Mouse (Mus musculus): ENCODE data around the gene Casz1. TPM values are rescaled to one million over a fixed set of nuclear protein-coding genes. Genes with fewer than 3 reads are reported as not detected.

The Casz1 gene
- total and polyA plus RNA-seq, 3 experiments = 0.02 to 0.27 TPM; not detected in 1

DNA sequence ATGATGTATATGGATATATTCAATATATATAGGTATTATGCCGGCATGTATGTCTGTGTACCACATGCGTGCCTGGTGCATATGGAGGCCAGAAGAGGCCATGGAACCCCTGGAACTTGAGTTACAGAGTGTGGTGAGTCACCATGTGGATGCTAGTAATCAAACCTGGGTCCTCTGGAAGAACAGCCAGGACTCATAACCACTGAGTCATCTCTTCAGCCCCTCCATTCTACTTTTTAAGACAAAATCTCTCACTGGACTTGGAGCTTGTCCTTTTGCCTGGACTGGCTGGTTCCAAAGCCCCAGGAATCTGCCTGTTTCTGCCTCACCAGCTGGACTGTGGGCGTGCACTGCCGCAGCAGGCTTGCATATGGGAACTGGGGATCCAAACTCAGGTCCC, 66.3 kb downstream of the Casz1 start:
- H3K4me3 ChIP-seq (ENCODE audit: low read depth, low read length) = no peak overlapping the region
- TF ChIP-seq CTCF (IDR thresholded peaks at IDR 0.05; ENCODE audit: low read depth, low read length) (no peak), POLR2AphosphoS5 (IDR thresholded peaks at IDR 0.05; ENCODE audit: insufficient replicate concordance, low read depth, low read length) (no peak), GATA1 (IDR thresholded peaks at IDR 0.05; ENCODE audit: borderline replicate concordance, low read length) (no peak), TAL1 (conservative IDR thresholded peaks at IDR 0.05; ENCODE audit: low read depth, low read length) (no peak), GATA2 (IDR thresholded peaks at IDR 0.05; ENCODE audit: borderline replicate concordance, low read depth, low read length) (no peak)

DNA sequence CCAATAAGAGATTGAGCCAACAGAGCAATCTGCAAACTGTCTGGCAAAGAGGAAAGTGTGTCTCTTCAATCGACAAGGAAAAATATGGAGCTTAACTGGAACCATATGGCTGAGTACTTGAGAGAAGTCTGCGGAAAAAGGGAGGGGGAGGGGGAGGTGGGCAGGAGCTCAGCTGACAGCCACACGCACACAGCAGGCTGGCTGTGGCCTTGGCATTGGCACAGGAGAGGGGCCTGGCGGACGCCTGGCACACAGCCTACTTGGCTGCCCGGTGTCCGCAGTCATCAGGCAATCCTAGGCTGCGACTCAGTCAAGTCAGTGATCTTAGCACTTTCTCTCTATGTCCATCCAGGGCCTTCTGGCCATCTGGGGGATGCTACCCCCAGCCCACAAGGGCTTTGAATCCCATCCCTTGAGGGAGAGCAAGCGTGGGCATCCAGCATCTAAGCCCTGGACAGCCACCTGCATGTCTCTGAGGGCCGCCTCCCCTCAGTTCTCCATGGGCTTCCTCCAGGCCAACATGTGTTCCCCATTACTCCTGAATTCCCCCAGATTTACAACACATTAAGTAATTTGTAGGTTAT, 67.6 kb downstream of the Casz1 start:
- DNase-seq (ENCODE audit: low spot score) (no peak), ATAC-seq (ENCODE audit: extremely low read depth, insufficient number of reproducible peaks, low FRiP score, poor library complexity, severe bottlenecking) (no peak)
- no peaks in the 10 kb centered on the region for H3K9me3 ChIP-seq (replicated peaks)
- H3K4me1 ChIP-seq (ENCODE audit: insufficient read depth, low read depth, low read length) = no peaks in the 10 kb centered on the region; the same call in 1 of the 2 replicates
- H3K36me3 ChIP-seq (replicated peaks) = no peaks in the 10 kb centered on the region
- TF ChIP-seq GATA1 (IDR thresholded peaks at IDR 0.05; ENCODE audit: borderline replicate concordance, low read length) = no peak
- TF ChIP-seq CTCF (IDR thresholded peaks at IDR 0.05; ENCODE audit: low read depth, low read length) = no peak
- no peak for TF ChIP-seq TAL1 (conservative IDR thresholded peaks at IDR 0.05; ENCODE audit: low read depth, low read length)
- TF ChIP-seq POLR2AphosphoS5 (IDR thresholded peaks at IDR 0.05; ENCODE audit: insufficient replicate concordance, low read depth, low read length) = no peak
- TF ChIP-seq GATA2 (IDR thresholded peaks at IDR 0.05; ENCODE audit: borderline replicate concordance, low read depth, low read length) = no peak
- peaks cover 19% of the 10 kb centered on the region; the same call in 1 of the 2 replicates for H3K27me3 ChIP-seq (ENCODE audit: insufficient read depth, low read length)
- H3K4me3 ChIP-seq (ENCODE audit: low read depth, low read length) = no peak overlapping the region

More for the DNA sequence above, 66.3 kb downstream of the Casz1 start:
- ATAC-seq (ENCODE audit: extremely low read depth, insufficient number of reproducible peaks, low FRiP score, poor library complexity, severe bottlenecking) (no peak), DNase-seq (ENCODE audit: low spot score) (no peak)
- Histone ChIP-seq H3K9me3 (replicated peaks) (no peaks in the 10 kb centered on the region), H3K4me1 (ENCODE audit: insufficient read depth, low read depth, low read length) (no peaks in the 10 kb centered on the region; the same call in 1 of the 2 replicates), H3K36me3 (replicated peaks) (no peaks in the 10 kb centered on the region), H3K27me3 (ENCODE audit: insufficient read depth, low read length) (peaks cover 15% of the 10 kb centered on the region; the same call in 1 of the 2 replicates)

GRCm38 (mm10) chr4:148872372-148872771, 68.1 kb downstream of the Casz1 start:
- no peak for ATAC-seq (ENCODE audit: extremely low read depth, insufficient number of reproducible peaks, low FRiP score, poor library complexity, severe bottlenecking)
- peaks cover 22% of the 10 kb centered on the region; the same call in 1 of the 2 replicates for H3K27me3 ChIP-seq (ENCODE audit: insufficient read depth, low read length)
- DNase-seq (ENCODE audit: low spot score) = no peak

GRCm38 (mm10) chr4:148872783-148873182, 68.6 kb downstream of the Casz1 start:
- ATAC-seq (ENCODE audit: extremely low read depth, insufficient number of reproducible peaks, low FRiP score, poor library complexity, severe bottlenecking) (no peak), DNase-seq (ENCODE audit: low spot score) (no peak)
- no peaks in the 10 kb centered on the region for H3K9me3 ChIP-seq (replicated peaks)
- no peaks in the 10 kb centered on the region for H3K36me3 ChIP-seq (replicated peaks)
- H3K4me3 ChIP-seq (ENCODE audit: low read depth, low read length) = no peak overlapping the region
- no peak for TF ChIP-seq TAL1 (conservative IDR thresholded peaks at IDR 0.05; ENCODE audit: low read depth, low read length)
- TF ChIP-seq GATA1 (IDR thresholded peaks at IDR 0.05; ENCODE audit: borderline replicate concordance, low read length) = no peak
- no peak for TF ChIP-seq CTCF (IDR thresholded peaks at IDR 0.05; ENCODE audit: low read depth, low read length)
- TF ChIP-seq POLR2AphosphoS5 (IDR thresholded peaks at IDR 0.05; ENCODE audit: insufficient replicate concordance, low read depth, low read length) = no peak
- no peak for TF ChIP-seq GATA2 (IDR thresholded peaks at IDR 0.05; ENCODE audit: borderline replicate concordance, low read depth, low read length)
- peaks cover 20% of the 10 kb centered on the region; the same call in 1 of the 2 replicates for H3K27me3 ChIP-seq (ENCODE audit: insufficient read depth, low read length)
- no peaks in the 10 kb centered on the region; the same call in 1 of the 2 replicates for H3K4me1 ChIP-seq (ENCODE audit: insufficient read depth, low read depth, low read length)

More at GRCm38 (mm10) chr4:148872372-148872771, 68.1 kb downstream of the Casz1 start:
- no peaks in the 10 kb centered on the region for H3K36me3 ChIP-seq (replicated peaks)
- H3K9me3 ChIP-seq (replicated peaks) = no peaks in the 10 kb centered on the region
- no peak for TF ChIP-seq POLR2AphosphoS5 (IDR thresholded peaks at IDR 0.05; ENCODE audit: insufficient replicate concordance, low read depth, low read length)
- TF ChIP-seq GATA2 (IDR thresholded peaks at IDR 0.05; ENCODE audit: borderline replicate concordance, low read depth, low read length) = no peak
- H3K4me3 ChIP-seq (ENCODE audit: low read depth, low read length) = no peak overlapping the region
- no peaks in the 10 kb centered on the region; the same call in 1 of the 2 replicates for H3K4me1 ChIP-seq (ENCODE audit: insufficient read depth, low read depth, low read length)

GRCm38 (mm10) chr4:148876166-148876565, 71.9 kb downstream of the Casz1 start:
- TF ChIP-seq GATA2 (IDR thresholded peaks at IDR 0.05; ENCODE audit: borderline replicate concordance, low read depth, low read length) (no peak), POLR2AphosphoS5 (IDR thresholded peaks at IDR 0.05; ENCODE audit: insufficient replicate concordance, low read depth, low read length) (no peak), TAL1 (conservative IDR thresholded peaks at IDR 0.05; ENCODE audit: low read depth, low read length) (no peak), GATA1 (IDR thresholded peaks at IDR 0.05; ENCODE audit: borderline replicate concordance, low read length) (no peak), CTCF (IDR thresholded peaks at IDR 0.05; ENCODE audit: low read depth, low read length) (no peak)

GRCm38 (mm10) chr4:148876867-148877266, 72.6 kb downstream of the Casz1 start:
- no peaks in the 10 kb centered on the region for H3K9me3 ChIP-seq (replicated peaks)
- no peaks in the 10 kb centered on the region for H3K36me3 ChIP-seq (replicated peaks)
- H3K4me3 ChIP-seq (ENCODE audit: low read depth, low read length) = no peak overlapping the region
- peaks cover 13% of the 10 kb centered on the region for H3K4me1 ChIP-seq (ENCODE audit: insufficient read depth, low read depth, low read length)
- peaks cover 41% of the 10 kb centered on the region for H3K27me3 ChIP-seq (ENCODE audit: insufficient read depth, low read length)
- ATAC-seq (ENCODE audit: extremely low read depth, insufficient number of reproducible peaks, low FRiP score, poor library complexity, severe bottlenecking) (no peak), DNase-seq (ENCODE audit: low spot score) (no peak)
- TF ChIP-seq GATA1 (IDR thresholded peaks at IDR 0.05; ENCODE audit: borderline replicate concordance, low read length) (no peak), CTCF (IDR thresholded peaks at IDR 0.05; ENCODE audit: low read depth, low read length) (no peak)

More at GRCm38 (mm10) chr4:148876166-148876565, 71.9 kb downstream of the Casz1 start:
- no peaks in the 10 kb centered on the region for H3K9me3 ChIP-seq (replicated peaks)
- peaks cover 13% of the 10 kb centered on the region for H3K4me1 ChIP-seq (ENCODE audit: insufficient read depth, low read depth, low read length)
- no peaks in the 10 kb centered on the region for H3K36me3 ChIP-seq (replicated peaks)
- H3K27me3 ChIP-seq (ENCODE audit: insufficient read depth, low read length) = peaks cover 40% of the 10 kb centered on the region
- DNase-seq (ENCODE audit: low spot score) (no peak), ATAC-seq (ENCODE audit: extremely low read depth, insufficient number of reproducible peaks, low FRiP score, poor library complexity, severe bottlenecking) (no peak)
- H3K4me3 ChIP-seq (ENCODE audit: low read depth, low read length) = no peak overlapping the region
